Mouse (Mus musculus) inflammation-experienced regulatory T-cells, adult 6 months (primary cell): ENCODE measurements at regions not wholly inside any gene's neighbourhood (a gene's known extent, or its start where the extent isn't known, plus 50 kb on each side); places are given as distances from the start of the nearest gene placed in this dataset.
"Not testable (repeated sequence)": the region's sequence is repeated elsewhere in the genome, so short reads cannot be mapped to it uniquely, and the experiment has no call there.

Source experiments
- ATAC-seq: one replicate; pipeline ENCODE4 v1.8.0; 2017

- no peak for ATAC-seq
Observed at GRCm38 (mm10) chr3:149101785-149102184, 111.4 kb upstream of the Adgrl2 start.

- no peak for ATAC-seq
Observed at GRCm38 (mm10) chr3:149098764-149099163, 108.4 kb upstream of the Adgrl2 start.

DNA sequence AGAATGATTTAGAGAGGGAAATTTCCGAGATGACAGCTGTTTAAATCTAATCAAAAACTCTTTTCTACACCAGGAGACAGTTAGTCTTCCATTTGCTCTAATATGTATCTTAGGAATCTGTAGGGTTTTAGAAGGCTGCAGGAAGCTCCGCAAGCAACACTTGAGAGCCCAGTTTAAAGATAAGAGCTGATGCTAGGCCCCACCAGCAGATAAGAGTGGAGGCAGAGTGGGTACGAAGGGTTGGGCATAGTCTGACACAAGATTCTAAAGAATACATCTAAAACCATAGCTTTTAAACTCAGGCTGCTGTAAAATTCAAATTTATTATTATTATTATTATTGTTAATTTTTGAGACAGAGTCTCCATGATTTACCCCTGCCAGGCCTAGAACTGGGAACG, 106.7 kb upstream of the Adgrl2 start:
- ATAC-seq, result no peak

DNA sequence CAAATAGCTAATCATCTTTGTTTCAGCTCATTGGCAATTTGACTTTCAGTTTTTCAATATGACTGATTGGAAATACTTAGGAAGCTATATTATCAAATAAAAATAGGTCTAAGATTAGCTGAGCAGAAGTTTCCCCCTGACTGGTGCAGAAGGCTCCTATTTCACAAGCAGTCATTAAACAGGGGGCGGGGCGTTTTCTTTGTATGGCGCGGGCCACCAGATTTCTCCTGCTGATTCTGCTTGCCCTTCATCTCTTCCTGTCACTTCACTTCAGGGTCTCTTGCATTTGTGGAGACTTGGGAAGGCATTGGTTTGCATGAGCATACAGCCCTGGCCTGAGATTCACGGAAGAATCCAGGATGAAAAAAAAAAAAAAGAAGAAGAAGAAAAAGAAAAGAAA, 102.3 kb upstream of the Adgrl2 start:
- no peak for ATAC-seq

GRCm38 (mm10) chr3:149090103-149090502, 99.7 kb upstream of the Adgrl2 start:
- no peak for ATAC-seq

- no peak for ATAC-seq
Observed at GRCm38 (mm10) chr3:149088621-149089128, 98.3 kb upstream of the Adgrl2 start.

DNA sequence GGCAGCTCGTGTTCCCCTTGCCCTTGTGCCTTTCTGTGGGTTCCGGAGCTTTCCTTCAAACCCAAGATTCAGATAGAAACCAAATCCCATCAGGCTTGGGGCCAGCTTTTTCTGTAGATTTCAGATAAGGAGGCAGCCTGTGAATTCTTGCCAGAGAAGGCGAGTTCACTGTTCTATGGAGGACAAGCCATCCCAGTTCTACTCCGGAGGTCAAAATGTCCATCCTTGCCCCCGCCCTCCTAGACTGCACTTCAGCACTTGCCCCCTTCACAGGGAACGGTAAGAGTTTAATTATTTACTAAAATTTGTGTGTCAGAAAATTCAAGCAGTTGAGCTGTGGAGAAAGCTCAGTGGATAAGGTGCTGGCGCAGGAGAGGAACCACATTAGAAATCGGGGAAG, 97.1 kb upstream of the Adgrl2 start:
- ATAC-seq, result no peak

GRCm38 (mm10) chr3:149086704-149087103, 96.3 kb upstream of the Adgrl2 start:
- ATAC-seq, result no peak

DNA sequence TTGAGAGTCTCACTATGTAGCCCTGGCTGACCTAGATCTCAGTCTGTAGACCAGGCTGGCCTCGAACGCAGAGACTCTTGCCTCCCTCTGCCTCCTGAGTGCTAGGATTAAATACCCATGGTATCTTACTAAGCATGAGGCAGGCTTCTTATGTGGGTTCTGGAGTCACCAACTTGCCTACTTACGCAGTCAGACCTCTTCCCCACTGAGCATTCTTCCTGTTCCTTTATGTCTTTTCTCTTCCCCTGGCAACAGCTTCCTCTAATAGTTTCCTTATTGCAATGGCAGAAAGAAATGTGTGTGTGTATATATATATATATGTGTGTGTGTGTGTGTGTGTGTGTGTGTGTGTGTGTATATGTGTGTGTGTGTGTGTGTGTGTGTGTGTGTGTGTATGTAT, 95.7 kb upstream of the Adgrl2 start:
- ATAC-seq, result no peak

- no peak for ATAC-seq
Observed at GRCm38 (mm10) chr3:149084861-149085598, 94.7 kb upstream of the Adgrl2 start.

DNA sequence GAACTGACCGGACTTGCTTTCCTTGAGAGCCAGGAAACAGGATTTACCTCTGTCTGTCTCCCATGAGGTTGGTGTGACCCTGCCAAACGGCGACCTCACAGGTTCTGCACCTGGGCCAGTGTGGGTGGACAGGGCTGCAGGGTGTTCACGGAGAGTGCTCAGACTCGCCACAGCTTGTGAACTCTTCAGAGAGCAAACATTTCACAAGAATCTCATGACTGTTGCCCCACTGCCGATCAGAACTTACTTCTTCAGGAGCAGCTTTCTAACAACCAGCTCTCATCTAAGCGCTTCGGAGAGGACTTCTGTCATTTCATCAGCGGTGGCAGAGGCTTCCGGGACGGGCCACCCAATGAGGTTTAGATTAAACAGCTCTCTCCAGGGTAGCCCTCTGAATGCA, 93.0 kb upstream of the Adgrl2 start:
- no peak for ATAC-seq

GRCm38 (mm10) chr3:149078881-149079280, 88.5 kb upstream of the Adgrl2 start:
- ATAC-seq, result no peak

DNA sequence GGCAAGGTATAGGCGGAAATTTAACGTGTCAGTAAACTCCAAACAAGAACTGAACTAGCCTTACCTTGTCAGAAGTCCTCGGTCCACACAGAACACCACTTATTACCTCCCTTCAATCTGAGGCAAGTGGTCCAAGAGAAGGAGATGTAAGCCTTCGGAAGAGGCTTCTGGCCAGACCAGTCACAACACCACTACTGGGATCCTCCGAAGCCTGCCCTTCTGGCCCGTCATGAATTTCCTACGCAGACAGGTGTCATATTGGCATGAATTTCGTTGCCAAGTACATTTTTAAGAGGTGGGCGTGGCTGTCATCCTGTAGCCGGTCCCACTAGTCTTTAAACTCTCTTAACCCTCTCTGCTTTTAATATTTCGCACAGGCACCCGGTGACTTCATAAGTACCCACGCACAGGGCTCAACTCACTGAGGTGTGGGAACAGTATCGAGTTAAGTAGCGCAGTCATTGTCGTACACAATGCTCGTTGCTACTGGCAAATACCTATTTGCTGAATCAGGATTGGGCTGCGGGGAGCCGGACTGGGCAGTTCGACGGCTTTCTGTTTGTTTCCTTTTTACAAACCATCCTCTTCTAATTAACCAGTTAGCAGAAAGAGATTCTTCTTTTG, 86.7 kb upstream of the Adgrl2 start:
- no peak for ATAC-seq

GRCm38 (mm10) chr3:149075488-149075851, 85.1 kb upstream of the Adgrl2 start:
- ATAC-seq, result no peak

GRCm38 (mm10) chr3:149074658-149075487, 84.5 kb upstream of the Adgrl2 start:
- ATAC-seq, result no peak

- no peak for ATAC-seq
Observed at GRCm38 (mm10) chr3:149070201-149070600, 79.8 kb upstream of the Adgrl2 start.

- no peak for ATAC-seq
Observed at GRCm38 (mm10) chr3:149069436-149069835, 79.1 kb upstream of the Adgrl2 start.

DNA sequence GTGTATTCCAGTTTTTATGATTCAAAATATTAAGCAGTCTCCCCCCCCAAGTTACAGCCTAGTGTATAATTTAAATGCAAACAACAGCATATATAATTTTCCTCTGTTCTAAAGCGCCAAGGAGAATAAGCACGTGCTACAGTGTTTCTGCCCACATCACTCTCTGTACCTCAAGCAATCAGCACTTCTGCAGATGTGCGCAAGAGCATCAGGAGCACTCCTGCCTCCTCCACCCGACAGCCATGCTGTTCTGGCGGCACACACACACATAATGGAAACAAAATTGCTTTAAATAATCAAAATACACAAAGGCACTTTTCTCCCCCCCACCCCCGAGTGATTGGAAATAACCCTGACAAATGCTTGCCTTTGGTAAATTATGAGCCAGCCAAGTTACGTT, 78.5 kb upstream of the Adgrl2 start:
- no peak for ATAC-seq

DNA sequence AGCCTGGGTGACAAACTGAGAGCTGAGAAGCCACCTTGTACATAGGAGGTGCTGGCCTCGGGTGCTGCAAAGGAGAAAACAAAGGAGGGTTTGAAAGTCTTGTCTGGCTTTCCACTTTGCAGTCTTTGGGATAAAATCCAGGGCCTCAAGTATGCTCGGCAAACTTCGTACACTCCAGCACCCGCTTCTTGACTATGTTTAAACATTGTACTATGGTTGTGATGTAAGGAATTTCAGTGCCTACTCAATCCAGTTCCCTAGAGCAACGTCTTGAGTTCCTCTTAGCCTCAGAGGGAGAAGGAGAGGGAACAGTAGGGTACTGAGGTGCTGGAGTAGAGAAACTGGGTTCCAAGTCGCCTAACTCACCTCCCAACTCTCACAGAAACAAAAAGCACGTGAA, 77.4 kb upstream of the Adgrl2 start:
- no peak for ATAC-seq

- ATAC-seq, result no peak
Observed at GRCm38 (mm10) chr3:149055077-149055476, 64.7 kb upstream of the Adgrl2 start.

- ATAC-seq, result not testable (repeated sequence)
Observed at GRCm38 (mm10) chr3:149052295-149052902, 62.0 kb upstream of the Adgrl2 start.

- no peak for ATAC-seq
Observed at GRCm38 (mm10) chr3:149045343-149045742, 55.0 kb upstream of the Adgrl2 start.

DNA sequence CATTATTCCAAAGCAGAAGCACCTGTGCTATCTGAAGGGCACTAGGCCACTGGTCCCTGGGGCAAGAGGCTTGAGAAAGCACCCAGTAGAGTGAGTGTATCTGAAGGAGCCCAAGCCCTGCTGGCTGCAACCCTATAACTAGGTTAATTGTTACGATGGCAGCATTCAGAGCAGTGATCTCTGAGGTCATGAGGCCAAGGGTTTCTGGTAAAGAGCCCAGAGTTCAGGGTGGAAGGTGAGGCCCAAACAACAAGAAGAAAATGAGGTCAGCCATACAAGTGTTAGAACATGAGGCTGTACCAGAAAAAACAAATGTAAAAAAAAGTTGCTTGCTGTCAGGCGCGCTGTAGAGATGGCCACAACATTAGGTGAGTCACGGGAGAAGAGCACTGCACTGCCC, 53.5 kb upstream of the Adgrl2 start:
- no peak for ATAC-seq
